Mouse (Mus musculus): ENCODE results near the gene Usp31.
A peak's percentile ranks its signal among the peaks of the same experiment; 100 is the strongest.

Gene Usp31

DNA sequence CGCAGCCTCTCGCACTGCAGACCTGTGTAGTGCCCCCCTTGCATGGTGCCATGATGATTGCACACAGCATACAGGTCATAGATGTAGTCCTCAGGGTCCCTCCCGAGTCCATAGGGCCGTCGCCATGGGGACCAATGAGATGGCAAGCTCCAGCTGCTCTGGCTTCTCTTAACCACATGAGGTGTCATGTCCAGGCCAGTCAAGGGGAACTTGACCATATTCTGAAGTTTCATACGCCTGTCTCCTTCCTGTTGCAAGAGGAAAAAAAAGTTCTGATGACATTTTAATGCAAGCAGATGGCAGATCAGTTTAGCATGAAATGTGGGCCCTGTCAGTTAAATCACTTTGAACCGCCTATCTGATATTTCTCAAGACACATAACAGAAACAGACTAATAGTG, 48.2 kb downstream of the Usp31 start:
- no peak for DNase-seq (ENCODE audit: low spot score in 2 of 2)

DNA sequence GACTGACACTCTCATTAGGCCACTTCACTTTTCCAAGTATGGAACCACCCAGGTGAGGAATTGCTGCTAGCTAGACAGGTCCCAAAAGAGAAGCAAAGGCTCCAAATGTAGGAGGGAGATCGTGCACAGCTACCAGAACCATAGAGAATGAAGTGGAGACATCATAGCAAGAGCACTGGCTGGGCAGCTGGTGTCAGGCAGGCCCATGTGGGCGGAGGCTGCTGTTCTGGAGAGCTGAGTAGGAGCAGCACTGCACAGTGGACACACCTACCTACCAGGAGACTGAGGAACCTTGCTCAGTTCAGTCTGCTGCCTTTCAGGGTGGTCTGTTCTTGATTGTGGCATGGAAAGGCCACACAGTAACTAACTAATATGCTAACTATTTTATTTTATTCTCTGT, 52.4 kb downstream of the Usp31 start:
- DNase-seq (ENCODE audit: low spot score in 2 of 2) = no peak

DNA sequence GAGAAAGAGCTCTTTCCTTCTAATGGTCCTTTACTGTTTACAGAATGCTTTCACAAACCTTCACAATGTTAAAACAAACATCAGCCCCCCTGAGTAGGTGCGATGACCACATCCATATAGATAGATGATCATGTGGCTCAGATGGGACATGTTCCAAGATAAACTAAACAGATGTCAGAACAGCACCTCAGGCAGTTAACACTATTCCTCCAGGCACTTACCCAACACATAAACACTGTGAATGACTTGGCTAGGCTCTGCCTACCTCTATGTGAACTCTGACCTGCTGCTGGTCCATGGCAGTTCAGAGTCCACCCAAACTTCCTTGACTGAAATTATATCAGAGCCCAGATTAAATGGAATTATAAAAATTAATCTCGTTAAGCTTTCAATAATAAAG, 54.4 kb downstream of the Usp31 start:
- no peak for DNase-seq (ENCODE audit: low spot score in 2 of 2)

DNA sequence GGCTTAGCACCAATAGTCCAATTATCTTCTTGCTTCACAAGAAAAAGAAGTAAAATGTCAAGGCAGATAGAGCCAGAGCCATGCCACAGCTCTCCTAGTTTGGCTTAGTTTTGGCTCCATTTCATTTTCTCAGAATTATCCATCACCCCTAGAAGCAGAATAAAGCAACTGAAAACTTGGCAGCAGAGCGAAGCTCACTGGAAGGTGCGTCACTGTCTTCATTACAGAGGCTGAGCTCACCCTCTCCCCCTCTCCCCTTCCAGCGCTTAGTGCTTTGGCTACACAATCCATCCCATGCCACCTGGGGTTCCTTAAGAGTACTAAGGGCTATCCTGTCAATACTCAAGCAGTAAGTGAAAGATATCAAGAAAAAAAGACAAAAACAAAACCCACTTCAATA, 56.3 kb downstream of the Usp31 start:
- no peak for DNase-seq (ENCODE audit: low spot score in 2 of 2)

- DNase-seq (ENCODE audit: low spot score in 2 of 2) = peak; percentile 34 to 35
These were observed 65.9 kb downstream of the Usp31 start for GRCm38 (mm10) chr7:121640998-121641762.

DNA sequence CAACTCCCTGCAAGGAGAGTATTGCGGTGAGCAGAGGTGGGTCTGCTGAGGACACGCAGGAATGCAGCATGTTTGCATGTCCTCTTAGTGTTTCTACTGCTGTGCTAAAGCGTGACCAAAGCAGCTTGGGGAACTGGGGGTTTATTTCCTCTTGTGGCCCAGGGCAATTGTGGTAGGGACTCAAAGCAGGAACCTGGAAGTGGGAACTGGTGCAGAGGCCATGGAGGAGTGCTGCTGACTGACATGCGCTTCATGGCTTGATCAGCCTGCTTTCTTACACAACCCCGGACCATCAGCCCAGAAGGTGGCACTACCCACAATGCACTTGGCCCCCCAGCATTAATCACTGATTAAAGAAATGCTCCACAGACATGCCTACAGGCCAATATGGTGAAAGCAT, 70.3 kb downstream of the Usp31 start:
- no peak for DNase-seq (ENCODE audit: low spot score in 2 of 2)

DNA sequence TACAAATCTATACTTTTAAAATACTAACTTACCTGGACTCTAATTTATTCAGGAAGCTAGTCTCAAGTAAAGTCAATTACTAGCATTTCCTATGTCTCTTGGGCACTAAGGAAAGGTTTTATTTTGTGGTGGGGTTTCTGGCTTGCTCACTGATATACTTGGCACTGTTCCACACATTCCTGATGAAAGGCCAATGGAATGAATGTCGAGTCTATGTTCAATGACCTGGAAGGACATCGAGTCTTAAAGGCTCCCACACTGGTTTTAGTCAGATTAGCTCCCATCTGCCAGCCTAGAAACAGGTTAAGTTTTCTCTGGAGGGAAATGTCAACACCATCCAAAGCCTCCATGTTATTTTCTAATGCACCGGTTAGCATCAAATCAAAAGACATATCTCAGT, 72.8 kb downstream of the Usp31 start:
- DNase-seq (ENCODE audit: low spot score in 2 of 2) = no peak

DNA sequence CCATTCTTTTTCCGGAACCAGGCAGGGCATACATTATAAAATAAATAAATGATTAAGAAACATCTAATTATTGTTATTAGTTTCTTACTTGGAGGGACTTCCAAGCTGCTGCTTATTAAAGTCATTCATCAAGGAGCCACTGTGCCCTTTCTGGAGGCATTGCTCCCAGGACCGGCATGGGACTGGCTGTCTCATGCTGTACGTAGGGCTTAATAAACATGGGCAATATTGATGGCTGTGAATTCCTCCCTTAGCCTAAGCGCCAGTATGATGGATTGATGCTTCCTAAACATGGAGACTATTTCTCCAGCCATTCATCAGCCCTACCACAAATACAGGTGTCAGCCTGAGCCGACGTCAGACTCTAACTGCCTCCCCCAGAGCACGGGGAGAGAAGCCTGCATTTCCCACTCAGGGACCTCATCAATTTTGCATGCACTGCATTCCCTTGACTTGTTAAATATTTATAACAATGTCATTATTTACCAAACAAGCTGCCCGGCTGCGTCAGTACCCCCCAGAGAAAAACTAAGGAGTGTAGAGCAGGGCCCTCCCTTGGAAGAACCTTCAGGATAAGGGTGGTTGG, 84.1 kb downstream of the Usp31 start:
- no peak for DNase-seq (ENCODE audit: low spot score in 2 of 2)

GRCm38 (mm10) chr7:121622433-121622832, 84.6 kb downstream of the Usp31 start:
- no peak for DNase-seq (ENCODE audit: low spot score in 2 of 2)

- no peak for DNase-seq (ENCODE audit: low spot score in 2 of 2)
These were observed 105.4 kb downstream of the Usp31 start for GRCm38 (mm10) chr7:121601697-121602096.

DNA sequence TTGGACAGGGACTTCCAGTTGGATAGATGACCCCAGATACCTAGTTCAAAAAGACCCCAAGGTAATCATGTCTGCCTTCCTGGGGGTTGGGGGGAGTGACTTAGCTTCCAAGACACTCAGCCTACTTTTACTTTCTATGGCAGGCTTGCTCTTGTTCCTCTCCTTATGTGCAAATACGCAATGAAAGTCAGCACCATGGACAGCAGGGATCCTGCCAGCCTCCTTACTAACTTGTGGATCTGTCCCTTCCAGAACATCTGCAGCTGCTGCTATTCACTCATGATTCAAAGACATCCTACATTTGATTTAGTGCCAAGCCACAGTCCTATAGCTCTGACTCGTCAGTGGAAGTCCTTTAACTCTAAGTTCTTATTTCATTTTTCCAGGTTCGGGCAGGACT, 110.7 kb downstream of the Usp31 start:
- no peak for DNase-seq (ENCODE audit: low spot score in 2 of 2)

GRCm38 (mm10) chr7:121595496-121595895, 111.6 kb downstream of the Usp31 start:
- no peak for DNase-seq (ENCODE audit: low spot score in 2 of 2)

GRCm38 (mm10) chr7:121595085-121595484, 112.0 kb downstream of the Usp31 start:
- no peak for DNase-seq (ENCODE audit: low spot score in 2 of 2)

- DNase-seq (ENCODE audit: low spot score in 2 of 2) = no peak
These were observed 112.4 kb downstream of the Usp31 start for GRCm38 (mm10) chr7:121594623-121595022.
